Mouse (Mus musculus): ENCODE measurements around the gene Lrrfip2.

GRCm38 (mm10) chr9:111107863-111108262 is 9.5 kb upstream of the Lrrfip2 start:
- TF ChIP-seq CTCF (IDR thresholded peaks at IDR 0.05; ENCODE audit: insufficient read depth, low read length) (no peak), POLR2A (IDR thresholded peaks at IDR 0.05; ENCODE audit: borderline replicate concordance, extremely low read depth, low read depth, low read length) (no peak)

Measured in lung, adult 2 months (tissue).